8 mouse cellular contexts compared by ENCODE assay signal in genomic region chr11:103103621-103104020, GRCm38 (mm10). TPM values are rescaled to one million over a fixed set of nuclear protein-coding genes. Genes with fewer than 3 reads are reported as not detected.
A peak's percentile ranks its signal among the peaks of the same experiment; 100 is the strongest.
DNase-seq lines count a peak whose midpoint lies in the region; ATAC-seq and TF ChIP-seq lines count a peak whose summit lies in the region.

No protein-coding gene starts in this region.

- no peak for DNase-seq in lung, embryonic 14.5 days
- no peak for DNase-seq in lung, adult 2 months
- DNase-seq in kidney, adult 2 months, result peak; percentile 64
- no peak for DNase-seq in left cerebral cortex, postnatal 14 days (ENCODE audit: low spot score in 2 of 2)
- DNase-seq in layer of hippocampus, adult 8-10 months (ENCODE audit: low spot score in 2 of 2), result no peak
- DNase-seq in frontal cortex, postnatal 36 days (ENCODE audit: low spot score in 2 of 2), result no peak

- peaks cover 13% of the 10 kb centered on the region for H3K27me3 ChIP-seq in lung, embryonic 14.5 days (ENCODE audit: insufficient read depth, low read length)
- H3K27me3 ChIP-seq in kidney, adult 2 months (replicated peaks; ENCODE audit: control insufficient read depth, insufficient read depth, low read length), result no peaks in the 10 kb centered on the region
- H3K27me3 ChIP-seq in midbrain, embryonic 15.5 days (replicated peaks), result peaks cover 27% of the 10 kb centered on the region

- H3K4me1 ChIP-seq in lung, embryonic 14.5 days (ENCODE audit: insufficient read depth), result peaks cover 12% of the 10 kb centered on the region; the same call in 1 of the 2 replicates
- 0 out of 2 replicates have a peak, but pooled peaks cover 2% of the 10 kb centered on the region for H3K4me1 ChIP-seq in lung, adult 2 months (ENCODE audit: control insufficient read depth, insufficient read depth, low read length)
- H3K4me1 ChIP-seq in embryonic fibroblast, embryonic 13.5 days (ENCODE audit: control insufficient read depth, insufficient read depth, low read length), result 0 out of 2 replicates have a peak, but pooled peaks cover 2% of the 10 kb centered on the region
- H3K4me1 ChIP-seq in kidney, adult 2 months (ENCODE audit: control insufficient read depth, insufficient read depth, low read length), result peaks cover 13% of the 10 kb centered on the region
- H3K4me1 ChIP-seq in midbrain, embryonic 15.5 days, result peaks cover 18% of the 10 kb centered on the region

- H3K4me3 ChIP-seq in lung, embryonic 14.5 days (ENCODE audit: low read depth, low read length), result peak overlapping the region; percentile 52
- no peak overlapping the region for H3K4me3 ChIP-seq in lung, adult 2 months (replicated peaks; ENCODE audit: extremely low read depth, low read depth, low read length)
- peak overlapping the region; percentile 56 for H3K4me3 ChIP-seq in embryonic fibroblast, embryonic 13.5 days (ENCODE audit: insufficient read depth, low read length)
- peak overlapping the region; percentile 77 for H3K4me3 ChIP-seq in kidney, adult 2 months (ENCODE audit: insufficient read depth, low read depth, low read length)
- no peak overlapping the region for H3K4me3 ChIP-seq in midbrain, embryonic 15.5 days

- no peak for TF ChIP-seq POLR2A in lung, adult 2 months (IDR thresholded peaks at IDR 0.05; ENCODE audit: borderline replicate concordance, extremely low read depth, low read depth, low read length)
- no peak for TF ChIP-seq POLR2A in embryonic fibroblast, embryonic 13.5 days (IDR thresholded peaks at IDR 0.05; ENCODE audit: low read depth, low read length)
- TF ChIP-seq POLR2A in kidney, adult 2 months (IDR thresholded peaks at IDR 0.05; ENCODE audit: low read depth, low read length), result no peak

- TF ChIP-seq CTCF in lung, embryonic 14.5 days (IDR thresholded peaks at IDR 0.05; ENCODE audit: low read depth), result no peak
- no peak for TF ChIP-seq CTCF in lung, adult 2 months (IDR thresholded peaks at IDR 0.05; ENCODE audit: insufficient read depth, low read length)
- TF ChIP-seq CTCF in embryonic fibroblast, embryonic 13.5 days (IDR thresholded peaks at IDR 0.05; ENCODE audit: borderline replicate concordance, insufficient read depth, low read length), result no peak
- TF ChIP-seq CTCF in kidney, adult 2 months (conservative IDR thresholded peaks at IDR 0.05; ENCODE audit: insufficient read depth, insufficient read length, low read depth, low read length), result no peak

- no peak for ATAC-seq in lung, embryonic 14.5 days (ENCODE audit: insufficient read depth)
- ATAC-seq in midbrain, embryonic 15.5 days (replicated peaks), result no peak

- 48% methylated on average over 8 of the region's 8 CpGs for WGBS in lung, embryonic 14.5 days
- 54% methylated on average over 8 of the region's 8 CpGs for WGBS in lung, adult 2 months
- 51% methylated on average over 8 of the region's 8 CpGs for WGBS in kidney, adult 2 months
- whole genome bisulfite sequencing in midbrain, embryonic 15.5 days, result 50% methylated on average over 8 of the region's 8 CpGs

- H3K9me3 ChIP-seq in lung, embryonic 14.5 days (ENCODE audit: low read depth, low read length), result no peaks in the 10 kb centered on the region
- no peaks in the 10 kb centered on the region for H3K9me3 ChIP-seq in midbrain, embryonic 15.5 days

- H3K36me3 ChIP-seq in lung, embryonic 14.5 days (ENCODE audit: insufficient read depth), result no peaks in the 10 kb centered on the region
- H3K36me3 ChIP-seq in kidney, adult 2 months (ENCODE audit: control insufficient read depth, insufficient read depth, low read length), result no peaks in the 10 kb centered on the region; the same call in 1 of the 2 replicates
- no peaks in the 10 kb centered on the region for H3K36me3 ChIP-seq in midbrain, embryonic 15.5 days (replicated peaks)

- H3K9ac ChIP-seq in lung, embryonic 14.5 days, result peak overlapping the region; percentile 52
- H3K9ac ChIP-seq in midbrain, embryonic 15.5 days, result no peak overlapping the region

- intact Hi-C loops in left cerebral cortex, postnatal 14 days (cut with DNase I), result loop anchor here (5.0 kb wide), 1 partner anchor 219 kb away; no protein-coding TSS in a partner anchor

- peak overlapping the region; percentile 75 for H3K4me2 ChIP-seq in lung, embryonic 14.5 days
- peak overlapping the region; percentile 73; the same call in 1 of the 2 replicates for H3K4me2 ChIP-seq in midbrain, embryonic 15.5 days

- H3K27ac ChIP-seq in lung, embryonic 14.5 days (ENCODE audit: low read depth), result no peak overlapping the region
- H3K27ac ChIP-seq in embryonic fibroblast, embryonic 13.5 days (ENCODE audit: insufficient read depth, low read length), result no peak overlapping the region
- H3K27ac ChIP-seq in kidney, adult 2 months (ENCODE audit: insufficient read depth, low read depth, low read length), result peak overlapping the region; percentile 34
- H3K27ac ChIP-seq in midbrain, embryonic 15.5 days, result no peak overlapping the region

RNA-seq across cellular contexts. Expression of gene Acbd4, which starts 2.1 kb away (rescaled TPM):
- 11.0 and 14.4 TPM in 2 replicates for polyA plus RNA-seq in lung, embryonic 14.5 days (2014; fragmentation: Nextera tagmentation; extraction: Ambion mirVana)
- polyA plus RNA-seq in lung, adult 2 months (2012; rRNA removed), result 41.1 and 46.5 TPM in 2 replicates
- 23.3 and 24.3 TPM in 2 replicates for polyA plus RNA-seq in embryonic fibroblast, embryonic 13.5 days (2011; ENCODE audit: insufficient read length, low read depth, missing spikeins)
- 119 and 130 TPM in 2 replicates for polyA plus RNA-seq in kidney, adult 2 months (2012; rRNA removed)
- 9.7 and 11.1 TPM in 2 replicates for polyA plus RNA-seq in midbrain, embryonic 15.5 days (2015; fragmentation: Nextera tagmentation; extraction: Ambion mirVana)
- total RNA-seq in left cerebral cortex, postnatal 14 days (2021), result 10 to 100 TPM; 71.3 to 71.5 TPM
- total RNA-seq in layer of hippocampus, adult 8-10 months (2022), result 10 to 100 TPM; 88.4 to 98.2 (median 94.7) TPM

RNA-seq across cellular contexts. Expression of gene Plcd3, which starts 2.2 kb away (rescaled TPM):
- polyA plus RNA-seq in lung, embryonic 14.5 days (2014; fragmentation: Nextera tagmentation; extraction: Ambion mirVana), result 1.0 and 2.5 TPM in 2 replicates
- polyA plus RNA-seq in lung, adult 2 months (2012; rRNA removed), result 11.0 and 17.2 TPM in 2 replicates
- polyA plus RNA-seq in embryonic fibroblast, embryonic 13.5 days (2011; ENCODE audit: insufficient read length, low read depth, missing spikeins), result 5.6 and 7.1 TPM in 2 replicates
- 14.9 and 18.1 TPM in 2 replicates for polyA plus RNA-seq in kidney, adult 2 months (2012; rRNA removed)
- 3.0 and 3.8 TPM in 2 replicates for polyA plus RNA-seq in midbrain, embryonic 15.5 days (2015; fragmentation: Nextera tagmentation; extraction: Ambion mirVana)
- total RNA-seq in left cerebral cortex, postnatal 14 days (2021), result 10 to 100 TPM; 14.1 to 14.7 TPM
- 10 to 100 TPM; 11.0 to 15.3 (median 12.8) TPM for total RNA-seq in layer of hippocampus, adult 8-10 months (2022)

RNA-seq across cellular contexts. Expression of gene Hexim1, which starts 12.4 kb away (rescaled TPM):
- polyA plus RNA-seq in lung, embryonic 14.5 days (2014; fragmentation: Nextera tagmentation; extraction: Ambion mirVana), result 5.3 and 5.8 TPM in 2 replicates
- polyA plus RNA-seq in lung, adult 2 months (2012; rRNA removed), result 15.2 and 16.0 TPM in 2 replicates
- polyA plus RNA-seq in embryonic fibroblast, embryonic 13.5 days (2011; ENCODE audit: insufficient read length, low read depth, missing spikeins), result 16.8 and 19.0 TPM in 2 replicates
- 24.9 and 26.4 TPM in 2 replicates for polyA plus RNA-seq in kidney, adult 2 months (2012; rRNA removed)
- 3.1 and 3.7 TPM in 2 replicates for polyA plus RNA-seq in midbrain, embryonic 15.5 days (2015; fragmentation: Nextera tagmentation; extraction: Ambion mirVana)
- total RNA-seq in left cerebral cortex, postnatal 14 days (2021), result 10 to 100 TPM; 43.7 to 45.4 TPM
- total RNA-seq in layer of hippocampus, adult 8-10 months (2022), result 10 to 100 TPM; 39.0 to 51.3 (median 45.9) TPM

RNA-seq across cellular contexts. Expression of gene Hexim2, which starts 28.6 kb away (rescaled TPM):
- polyA plus RNA-seq in lung, embryonic 14.5 days (2014; fragmentation: Nextera tagmentation; extraction: Ambion mirVana), result 9.3 and 9.5 TPM in 2 replicates
- polyA plus RNA-seq in lung, adult 2 months (2012; rRNA removed), result 2.9 and 4.7 TPM in 2 replicates
- polyA plus RNA-seq in embryonic fibroblast, embryonic 13.5 days (2011; ENCODE audit: insufficient read length, low read depth, missing spikeins), result 2.3 and 3.1 TPM in 2 replicates
- polyA plus RNA-seq in kidney, adult 2 months (2012; rRNA removed), result 3.8 and 4.0 TPM in 2 replicates
- polyA plus RNA-seq in midbrain, embryonic 15.5 days (2015; fragmentation: Nextera tagmentation; extraction: Ambion mirVana), result 27.2 and 33.4 TPM in 2 replicates
- 10 to 100 TPM; 15.4 TPM for total RNA-seq in left cerebral cortex, postnatal 14 days (2021)
- total RNA-seq in layer of hippocampus, adult 8-10 months (2022), result 10 to 100 TPM in 3 of 4 experiments, 1 to 10 TPM in 1; 9.4 to 15.1 (median 11.6) TPM

Comparison
In these comparisons a context has a peak if more than half of its experiments do, and no peak if none do; other contexts are left out.
1. H3K4me3 ChIP-seq: peak in lung, embryonic 14.5 days (single experiment), embryonic fibroblast, embryonic 13.5 days (single experiment) and kidney, adult 2 months (single experiment); none in lung, adult 2 months (single experiment) and midbrain, embryonic 15.5 days (single experiment).